Mouse (Mus musculus) brain, embryonic 14.5 days (tissue): Measurements from ENCODE around the gene Ppp6r3.
A peak's percentile ranks its signal among the peaks of the same experiment; 100 is the strongest.

Experiments used
- CTCF ChIP-seq: fragments of 200-500 bp; IDR thresholded peaks from 2 replicates; pipeline ENCODE4 v1.5.1; 2012; ENCODE audit warnings: inconsistent platforms, mild to moderate bottlenecking, moderate library complexity, borderline replicate concordance; ENCODE audit not compliant: insufficient read depth, insufficient read length; ENCODE audit errors: extremely low read depth
- POLR2A ChIP-seq: fragments of 200-500 bp; IDR thresholded peaks from 2 replicates; pipeline ENCODE4 v1.6.1; 2012; ENCODE audit warnings: mild to moderate bottlenecking, inconsistent platforms, borderline replicate concordance; ENCODE audit not compliant: poor library complexity, insufficient read depth, insufficient read length, severe bottlenecking; ENCODE audit errors: extremely low read depth

- no peak for TF ChIP-seq POLR2A
- TF ChIP-seq CTCF: peak; percentile 68
These were observed 48.3 kb upstream of the Ppp6r3 start for GRCm38 (mm10) chr19:3623824-3624223.
